Mouse (Mus musculus) frontal cortex, postnatal 36 days (tissue): ENCODE results near the gene Nup62.
A peak's percentile ranks its signal among the peaks of the same experiment; 100 is the strongest.

Experiments used
- DNase-seq, 2 experiments: peaks; one replicate each; pipeline ENCODE4 v3.0.0; 2022; ENCODE audit warnings: low spot score in 2 of 2

Nup62 gene

GRCm38 (mm10) chr7:44818751-44819235, 2.9 kb downstream of the Nup62 start:
- peak in 1 of 2 experiments; percentile 38 for DNase-seq

GRCm38 (mm10) chr7:44819391-44819790, 3.5 kb downstream of the Nup62 start:
- DNase-seq: no peak

GRCm38 (mm10) chr7:44819863-44820262, 4.0 kb downstream of the Nup62 start:
- no peak for DNase-seq

GRCm38 (mm10) chr7:44820525-44820924, 4.6 kb downstream of the Nup62 start:
- DNase-seq: no peak

GRCm38 (mm10) chr7:44821666-44822448, 6.0 kb downstream of the Nup62 start:
- DNase-seq: no peak

- DNase-seq: no peak
These were observed 7.5 kb downstream of the Nup62 start for GRCm38 (mm10) chr7:44823409-44823808.

GRCm38 (mm10) chr7:44824872-44825271, 9.0 kb downstream of the Nup62 start:
- DNase-seq: peak; percentile 72 to 84

GRCm38 (mm10) chr7:44826771-44827170, 10.9 kb downstream of the Nup62 start:
- DNase-seq: no peak

- no peak for DNase-seq
These were observed 12.8 kb downstream of the Nup62 start for GRCm38 (mm10) chr7:44828706-44829105.

- DNase-seq: no peak
These were observed 16.9 kb downstream of the Nup62 start for GRCm38 (mm10) chr7:44832763-44833162.

GRCm38 (mm10) chr7:44835373-44836015, 19.6 kb downstream of the Nup62 start:
- DNase-seq: no peak

GRCm38 (mm10) chr7:44836016-44836404, 20.1 kb downstream of the Nup62 start:
- DNase-seq: no peak

- no peak for DNase-seq
These were observed 20.6 kb downstream of the Nup62 start for GRCm38 (mm10) chr7:44836423-44837053.

- no peak for DNase-seq
These were observed 22.2 kb downstream of the Nup62 start for GRCm38 (mm10) chr7:44838073-44838472.

GRCm38 (mm10) chr7:44839171-44839490, 23.2 kb downstream of the Nup62 start:
- DNase-seq: no peak

- DNase-seq: peak in 1 of 2 experiments; percentile 59
These were observed 23.8 kb downstream of the Nup62 start for GRCm38 (mm10) chr7:44839491-44840191.

GRCm38 (mm10) chr7:44840426-44840825, 24.5 kb downstream of the Nup62 start:
- DNase-seq: no peak

- no peak for DNase-seq
These were observed 26.1 kb downstream of the Nup62 start for GRCm38 (mm10) chr7:44841825-44842463.

- DNase-seq: no peak
These were observed 29.1 kb downstream of the Nup62 start for GRCm38 (mm10) chr7:44845006-44845405.

GRCm38 (mm10) chr7:44846804-44847203, 30.9 kb downstream of the Nup62 start:
- DNase-seq: no peak

- DNase-seq: no peak
These were observed 31.9 kb downstream of the Nup62 start for GRCm38 (mm10) chr7:44847772-44848171.
